Mouse (Mus musculus): ENCODE measurements around the gene Aif1.

DNA sequence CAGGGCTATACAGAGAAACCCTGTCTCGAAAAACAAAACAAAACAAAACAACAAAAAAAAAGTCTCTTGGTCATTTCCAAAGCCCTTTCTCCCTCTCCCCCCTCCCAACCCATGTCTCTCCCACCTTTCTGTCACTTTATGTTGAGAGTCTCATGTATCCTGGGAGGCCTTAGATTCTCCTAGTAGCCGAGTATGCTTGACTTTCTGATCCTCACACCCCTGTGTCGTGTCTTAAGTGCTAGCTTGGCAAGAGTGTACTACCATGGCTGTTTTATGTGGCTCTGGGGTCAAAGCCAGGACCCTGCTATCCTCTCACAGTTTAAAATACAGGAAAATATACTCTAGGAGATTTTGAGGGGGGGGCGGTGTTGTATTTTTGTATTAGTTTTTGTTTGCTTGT is 11.5 kb upstream of the Aif1 start:
- TF ChIP-seq CTCF (IDR thresholded peaks at IDR 0.05; ENCODE audit: low read depth) (no peak), EP300 (IDR thresholded peaks at IDR 0.05; ENCODE audit: low read depth) (no peak)
